Mouse (Mus musculus): ENCODE data around the gene Fxyd5. TPM values are rescaled to one million over a fixed set of nuclear protein-coding genes. Genes with fewer than 3 reads are reported as not detected.

The Fxyd5 gene
- polyA plus RNA-seq, 1 experiment from 2014 or later = 24.4 TPM

GRCm38 (mm10) chr7:31028609-31029008, 13.7 kb downstream of the Fxyd5 start:
- H3K27me3 ChIP-seq (ENCODE audit: control insufficient read depth, insufficient read depth, low read depth, low read length) = no peaks in the 10 kb centered on the region
- H3K9ac ChIP-seq (ENCODE audit: low read depth, low read length) = no peak overlapping the region
- no peak overlapping the region for H3K27ac ChIP-seq (ENCODE audit: low read length)
- no peaks in the 10 kb centered on the region for H3K4me1 ChIP-seq (ENCODE audit: control insufficient read depth, insufficient read depth, low read length)
- no peak overlapping the region for H3K4me3 ChIP-seq (ENCODE audit: low read depth, low read length)
- no peak overlapping the region for H3K4me2 ChIP-seq (ENCODE audit: low read length)
- 78% methylated on average over 8 of the region's 8 CpGs for WGBS
- no peak for ATAC-seq
- H3K36me3 ChIP-seq (ENCODE audit: control insufficient read depth, insufficient read depth, low read length) = no peaks in the 10 kb centered on the region
- no peaks in the 10 kb centered on the region for H3K9me3 ChIP-seq (replicated peaks; ENCODE audit: control insufficient read depth, low read length, poor library complexity, severe bottlenecking)

GRCm38 (mm10) chr7:31017104-31017901, 25.0 kb downstream of the Fxyd5 start:
- Histone ChIP-seq H3K9ac (ENCODE audit: low read depth, low read length) (no peak overlapping the region), H3K4me1 (ENCODE audit: control insufficient read depth, insufficient read depth, low read length) (no peaks in the 10 kb centered on the region; the same call in none of the 2 replicates), H3K9me3 (replicated peaks; ENCODE audit: control insufficient read depth, low read length, poor library complexity, severe bottlenecking) (no peaks in the 10 kb centered on the region), H3K27ac (ENCODE audit: low read length) (no peak overlapping the region), H3K4me3 (ENCODE audit: low read depth, low read length) (no peak overlapping the region), H3K27me3 (ENCODE audit: control insufficient read depth, insufficient read depth, low read depth, low read length) (no peaks in the 10 kb centered on the region), H3K36me3 (ENCODE audit: control insufficient read depth, insufficient read depth, low read length) (no peaks in the 10 kb centered on the region), H3K4me2 (ENCODE audit: low read length) (no peak overlapping the region)
- WGBS = 60% methylated on average over 10 of the region's 10 CpGs
- 0 out of 2 replicates have a peak, but pooled peaks have one; percentile 54 for ATAC-seq

- no peaks in the 10 kb centered on the region; the same call in none of the 2 replicates for H3K4me1 ChIP-seq (ENCODE audit: control insufficient read depth, insufficient read depth, low read length)
- H3K36me3 ChIP-seq (ENCODE audit: control insufficient read depth, insufficient read depth, low read length) = no peaks in the 10 kb centered on the region
- ATAC-seq = no peak
- no peak overlapping the region for H3K4me3 ChIP-seq (ENCODE audit: low read depth, low read length)
- no peaks in the 10 kb centered on the region for H3K27me3 ChIP-seq (ENCODE audit: control insufficient read depth, insufficient read depth, low read depth, low read length)
- H3K9ac ChIP-seq (ENCODE audit: low read depth, low read length) = no peak overlapping the region
- H3K4me2 ChIP-seq (ENCODE audit: low read length) = no peak overlapping the region
- H3K27ac ChIP-seq (ENCODE audit: low read length) = no peak overlapping the region
- H3K9me3 ChIP-seq (replicated peaks; ENCODE audit: control insufficient read depth, low read length, poor library complexity, severe bottlenecking) = no peaks in the 10 kb centered on the region
- WGBS = 81% methylated on average over 5 of the region's 5 CpGs
Observed at GRCm38 (mm10) chr7:31012971-31013370, 29.3 kb downstream of the Fxyd5 start.

- H3K27me3 ChIP-seq (ENCODE audit: control insufficient read depth, insufficient read depth, low read depth, low read length) = no peaks in the 10 kb centered on the region
- ATAC-seq = no peak
- no peak overlapping the region for H3K9ac ChIP-seq (ENCODE audit: low read depth, low read length)
- H3K4me1 ChIP-seq (ENCODE audit: control insufficient read depth, insufficient read depth, low read length) = no peaks in the 10 kb centered on the region
- H3K4me3 ChIP-seq (ENCODE audit: low read depth, low read length) = no peak overlapping the region
- no peaks in the 10 kb centered on the region for H3K36me3 ChIP-seq (ENCODE audit: control insufficient read depth, insufficient read depth, low read length)
- H3K9me3 ChIP-seq (replicated peaks; ENCODE audit: control insufficient read depth, low read length, poor library complexity, severe bottlenecking) = no peaks in the 10 kb centered on the region
- H3K27ac ChIP-seq (ENCODE audit: low read length) = no peak overlapping the region
- H3K4me2 ChIP-seq (ENCODE audit: low read length) = no peak overlapping the region
- 74% methylated on average over 3 of the region's 3 CpGs for WGBS
Observed at GRCm38 (mm10) chr7:31008889-31009288, 33.4 kb downstream of the Fxyd5 start.

GRCm38 (mm10) chr7:31008175-31008574, 34.1 kb downstream of the Fxyd5 start:
- H3K4me1 ChIP-seq (ENCODE audit: control insufficient read depth, insufficient read depth, low read length) = no peaks in the 10 kb centered on the region
- ATAC-seq = no peak
- no peaks in the 10 kb centered on the region for H3K36me3 ChIP-seq (ENCODE audit: control insufficient read depth, insufficient read depth, low read length)
- no peak overlapping the region for H3K9ac ChIP-seq (ENCODE audit: low read depth, low read length)
- WGBS = 56% methylated on average over 1 of the region's 1 CpGs
- no peaks in the 10 kb centered on the region for H3K27me3 ChIP-seq (ENCODE audit: control insufficient read depth, insufficient read depth, low read depth, low read length)
- H3K4me3 ChIP-seq (ENCODE audit: low read depth, low read length) = no peak overlapping the region
- H3K4me2 ChIP-seq (ENCODE audit: low read length) = no peak overlapping the region
- no peak overlapping the region for H3K27ac ChIP-seq (ENCODE audit: low read length)
- no peaks in the 10 kb centered on the region for H3K9me3 ChIP-seq (replicated peaks; ENCODE audit: control insufficient read depth, low read length, poor library complexity, severe bottlenecking)

- no peaks in the 10 kb centered on the region for H3K4me1 ChIP-seq (ENCODE audit: control insufficient read depth, insufficient read depth, low read length)
- H3K27me3 ChIP-seq (ENCODE audit: control insufficient read depth, insufficient read depth, low read depth, low read length) = no peaks in the 10 kb centered on the region
- WGBS = 87% methylated on average over 1 of the region's 1 CpGs
- ATAC-seq = no peak
- no peak overlapping the region for H3K4me3 ChIP-seq (ENCODE audit: low read depth, low read length)
- no peaks in the 10 kb centered on the region for H3K36me3 ChIP-seq (ENCODE audit: control insufficient read depth, insufficient read depth, low read length)
- H3K27ac ChIP-seq (ENCODE audit: low read length) = no peak overlapping the region
- no peak overlapping the region for H3K4me2 ChIP-seq (ENCODE audit: low read length)
- no peak overlapping the region for H3K9ac ChIP-seq (ENCODE audit: low read depth, low read length)
- H3K9me3 ChIP-seq (replicated peaks; ENCODE audit: control insufficient read depth, low read length, poor library complexity, severe bottlenecking) = no peaks in the 10 kb centered on the region
Observed at GRCm38 (mm10) chr7:31007775-31008174, 34.5 kb downstream of the Fxyd5 start.

GRCm38 (mm10) chr7:31002650-31003049, 39.6 kb downstream of the Fxyd5 start:
- no peak overlapping the region for H3K9ac ChIP-seq (ENCODE audit: low read depth, low read length)
- no peaks in the 10 kb centered on the region for H3K9me3 ChIP-seq (replicated peaks; ENCODE audit: control insufficient read depth, low read length, poor library complexity, severe bottlenecking)
- H3K4me2 ChIP-seq (ENCODE audit: low read length) = no peak overlapping the region
- ATAC-seq = no peak
- WGBS = 87% methylated on average over 8 of the region's 8 CpGs
- H3K36me3 ChIP-seq (ENCODE audit: control insufficient read depth, insufficient read depth, low read length) = no peaks in the 10 kb centered on the region
- no peak overlapping the region for H3K27ac ChIP-seq (ENCODE audit: low read length)
- H3K4me1 ChIP-seq (ENCODE audit: control insufficient read depth, insufficient read depth, low read length) = no peaks in the 10 kb centered on the region
- no peak overlapping the region for H3K4me3 ChIP-seq (ENCODE audit: low read depth, low read length)
- H3K27me3 ChIP-seq (ENCODE audit: control insufficient read depth, insufficient read depth, low read depth, low read length) = no peaks in the 10 kb centered on the region

GRCm38 (mm10) chr7:31000505-31001020, 41.7 kb downstream of the Fxyd5 start:
- Histone ChIP-seq H3K4me2 (ENCODE audit: low read length) (no peak overlapping the region), H3K27me3 (ENCODE audit: control insufficient read depth, insufficient read depth, low read depth, low read length) (no peaks in the 10 kb centered on the region), H3K4me1 (ENCODE audit: control insufficient read depth, insufficient read depth, low read length) (no peaks in the 10 kb centered on the region), H3K27ac (ENCODE audit: low read length) (no peak overlapping the region), H3K4me3 (ENCODE audit: low read depth, low read length) (no peak overlapping the region), H3K9me3 (replicated peaks; ENCODE audit: control insufficient read depth, low read length, poor library complexity, severe bottlenecking) (no peaks in the 10 kb centered on the region; the same call in 1 of the 2 replicates), H3K9ac (ENCODE audit: low read depth, low read length) (no peak overlapping the region), H3K36me3 (ENCODE audit: control insufficient read depth, insufficient read depth, low read length) (no peaks in the 10 kb centered on the region)
- WGBS = 44% methylated on average over 7 of the region's 7 CpGs
- ATAC-seq = no peak

- no peaks in the 10 kb centered on the region for H3K4me1 ChIP-seq (ENCODE audit: control insufficient read depth, insufficient read depth, low read length)
- no peaks in the 10 kb centered on the region for H3K27me3 ChIP-seq (ENCODE audit: control insufficient read depth, insufficient read depth, low read depth, low read length)
- H3K9ac ChIP-seq (ENCODE audit: low read depth, low read length) = no peak overlapping the region
- H3K9me3 ChIP-seq (replicated peaks; ENCODE audit: control insufficient read depth, low read length, poor library complexity, severe bottlenecking) = no peaks in the 10 kb centered on the region; the same call in 1 of the 2 replicates
- no peak for ATAC-seq
- H3K27ac ChIP-seq (ENCODE audit: low read length) = no peak overlapping the region
- H3K4me2 ChIP-seq (ENCODE audit: low read length) = no peak overlapping the region
- 94% methylated on average over 2 of the region's 2 CpGs for WGBS
- H3K36me3 ChIP-seq (ENCODE audit: control insufficient read depth, insufficient read depth, low read length) = no peaks in the 10 kb centered on the region
- H3K4me3 ChIP-seq (ENCODE audit: low read depth, low read length) = no peak overlapping the region
Observed at GRCm38 (mm10) chr7:30996491-30996890, 45.8 kb downstream of the Fxyd5 start.
